Mouse (Mus musculus) adrenal gland, adult 2 months (tissue): ENCODE data around the gene Cfap61. TPM values are rescaled to one million over a fixed set of nuclear protein-coding genes. Genes with fewer than 3 reads are reported as not detected.

Source experiments
- DNase-seq: peaks from one replicate; pipeline ENCODE4 v3.0.0; 2021
- polyA plus RNA-seq: library from polyadenylated mRNA; depleted of rRNA; stranded (reverse); fragments of >200 nt; gene quantifications from 2 replicates; pipeline ENCODE4 v1.2.3, GENCODE M21; 2012
- total RNA-seq, 2 experiments: library from RNA; stranded (reverse); gene quantifications; 2 replicates each; pipeline ENCODE4 v1.2.3; 2021

Gene Cfap61
- total and polyA plus RNA-seq, 3 experiments, result 36.1 to 57.1 (median 47.1) TPM

- peak; percentile 59 for DNase-seq
Measured at GRCm38 (mm10) chr2:146221076-146221928, 286.7 kb downstream of the Cfap61 start, which contains the start of gene Insm1. TSS of gene Insm1 (plus strand) at chr2:146221921.

- DNase-seq, result peak; percentile 53
Measured at GRCm38 (mm10) chr2:146221929-146222278, 287.3 kb downstream of the Cfap61 start.

- peak; percentile 41 for DNase-seq
Measured at GRCm38 (mm10) chr2:146222279-146223175, 287.9 kb downstream of the Cfap61 start.

GRCm38 (mm10) chr2:146223176-146223905 is 288.8 kb downstream of the Cfap61 start:
- peak; percentile 53 for DNase-seq

- DNase-seq, result no peak
Measured at GRCm38 (mm10) chr2:146224141-146224540, 289.6 kb downstream of the Cfap61 start.

GRCm38 (mm10) chr2:146225818-146226217 is 291.2 kb downstream of the Cfap61 start:
- no peak for DNase-seq

- peak; percentile 74 for DNase-seq
Measured at GRCm38 (mm10) chr2:146226484-146226883, 291.9 kb downstream of the Cfap61 start.

- no peak for DNase-seq
Measured at GRCm38 (mm10) chr2:146227646-146228045, 293.1 kb downstream of the Cfap61 start.

- DNase-seq, result no peak
Measured at GRCm38 (mm10) chr2:146228435-146228834, 293.9 kb downstream of the Cfap61 start.

GRCm38 (mm10) chr2:146231485-146231884 is 296.9 kb downstream of the Cfap61 start:
- no peak for DNase-seq

- no peak for DNase-seq
Measured at GRCm38 (mm10) chr2:146239196-146239747, 304.7 kb downstream of the Cfap61 start.

- no peak for DNase-seq
Measured at GRCm38 (mm10) chr2:146244049-146244448, 309.5 kb downstream of the Cfap61 start.

- DNase-seq, result no peak
Measured at GRCm38 (mm10) chr2:146245401-146245800, 310.8 kb downstream of the Cfap61 start.

- no peak for DNase-seq
Measured at GRCm38 (mm10) chr2:146246409-146247075, 312.0 kb downstream of the Cfap61 start.

GRCm38 (mm10) chr2:146247576-146247975 is 313.0 kb downstream of the Cfap61 start:
- DNase-seq, result no peak

GRCm38 (mm10) chr2:146249033-146249432 is 314.4 kb downstream of the Cfap61 start:
- DNase-seq, result no peak

GRCm38 (mm10) chr2:146250236-146250904 is 315.8 kb downstream of the Cfap61 start:
- no peak for DNase-seq

- DNase-seq, result no peak
Measured at GRCm38 (mm10) chr2:146254387-146254786, 319.8 kb downstream of the Cfap61 start.

GRCm38 (mm10) chr2:146255636-146256035 is 321.1 kb downstream of the Cfap61 start:
- no peak for DNase-seq

- DNase-seq, result peak; percentile 21
Measured at GRCm38 (mm10) chr2:146256321-146256875, 321.8 kb downstream of the Cfap61 start.
